ENCODE assay signal across 9 mouse cellular contexts in genomic region chr6:78899952-78900351, GRCm38 (mm10).
DNase-seq lines count a peak whose midpoint lies in the region; ATAC-seq and TF ChIP-seq lines count a peak whose summit lies in the region.
"Had no signal": no experiment of that assay in that cellular context is flagged by ENCODE, and none has a peak within 500 bp of the region (broad histone marks: within the 10 kb centered on the region; RNA-seq: fewer than 3 reads in every experiment).

No protein-coding gene starts in this region.

- H3K27ac ChIP-seq in heart, adult 2 months, result no peak overlapping the region
- H3K27ac ChIP-seq: liver, embryonic 13.5 days had no signal

- peak; percentile 49 to 58; a peak in 2 of 4 replicates for ATAC-seq in hematopoietic stem cell, adult 5-6 weeks (replicated peaks in 1 of 2; ENCODE audit: insufficient read depth in 1 of 2, low FRiP score in 2 of 2, low TSS enrichment in 1 of 2, low read depth in 1 of 2, poor library complexity in 2 of 2, severe bottlenecking in 2 of 2)

- TF ChIP-seq CTCF in heart, adult 2 months (IDR thresholded peaks at IDR 0.05), result peak; percentile 76

- no peak for TF ChIP-seq EP300 in heart, adult 2 months (IDR thresholded peaks at IDR 0.05; ENCODE audit: insufficient read depth, low read depth, low read length)

- no peaks in the 10 kb centered on the region for H3K79me2 ChIP-seq in heart, adult 2 months (replicated peaks; ENCODE audit: control insufficient read depth, insufficient read depth, low read length)

- no peak for DNase-seq in heart, adult 2 months
- DNase-seq in heart, adult 9 months (ENCODE audit: low spot score in 2 of 2), result no peak
- peak; percentile 29 for DNase-seq in ovary, postnatal 14 days (ENCODE audit: low spot score)
- DNase-seq in ovary, postnatal 36 days (ENCODE audit: low spot score), result no peak
- peak; percentile 21 to 49 for DNase-seq in adrenal gland, postnatal 36 days
- DNase-seq in lung, postnatal 25 days (ENCODE audit: low spot score), result peak; percentile 3
- DNase-seq in spleen, adult 18-20 months, result no peak
- DNase-seq: liver, embryonic 13.5 days had no signal

- H3K9ac ChIP-seq in heart, adult 2 months (ENCODE audit: low read depth, low read length), result no peak overlapping the region
- H3K9ac ChIP-seq: liver, embryonic 13.5 days had no signal

- H3K36me3 ChIP-seq in heart, adult 2 months (ENCODE audit: control insufficient read depth, insufficient read depth, low read length), result no peaks in the 10 kb centered on the region
- H3K36me3 ChIP-seq: liver, embryonic 13.5 days had no signal

- H3K4me3 ChIP-seq in heart, adult 2 months, result no peak overlapping the region
- H3K4me3 ChIP-seq: liver, embryonic 13.5 days had no signal

- H3K27me3 ChIP-seq in heart, adult 2 months (ENCODE audit: control insufficient read depth, insufficient read depth, low read length), result no peaks in the 10 kb centered on the region
- H3K27me3 ChIP-seq: liver, embryonic 13.5 days had no signal

- H3K4me1 ChIP-seq in heart, adult 2 months (ENCODE audit: control insufficient read depth, insufficient read depth, low read length), result no peaks in the 10 kb centered on the region
- H3K4me1 ChIP-seq: liver, embryonic 13.5 days had no signal

- no peak for TF ChIP-seq POLR2A in heart, adult 2 months (IDR thresholded peaks at IDR 0.05; ENCODE audit: insufficient read depth, low read depth, low read length)

- WGBS in heart, adult 2 months, result 3% methylated on average over 2 of the region's 2 CpGs

- intact Hi-C loops in heart, adult 2 months (cut with DNase I), result no loop called here

Comparison
In these comparisons a context has a peak if more than half of its experiments do, and no peak if none do; other contexts are left out.
1. DNase-seq: peak in ovary, postnatal 14 days (single experiment), adrenal gland, postnatal 36 days (2 of 2) and lung, postnatal 25 days (single experiment); none in heart, adult 2 months (0 of 2), heart, adult 9 months (0 of 2), ovary, postnatal 36 days (single experiment) and spleen, adult 18-20 months (0 of 2).